Mouse (Mus musculus) cerebral cortex, adult 2 months (tissue): ENCODE results near the gene Kcnj6.

ENCODE experiments used
- WGBS: fragments of 180-500 bp; shearing (Covaris S2); methylation state at CpG from one replicate; pipeline ENCODE4 v1.1.7; 2018; 5-methylcytosine and 5-hydroxymethylcytosine counted together

Kcnj6 gene

DNA sequence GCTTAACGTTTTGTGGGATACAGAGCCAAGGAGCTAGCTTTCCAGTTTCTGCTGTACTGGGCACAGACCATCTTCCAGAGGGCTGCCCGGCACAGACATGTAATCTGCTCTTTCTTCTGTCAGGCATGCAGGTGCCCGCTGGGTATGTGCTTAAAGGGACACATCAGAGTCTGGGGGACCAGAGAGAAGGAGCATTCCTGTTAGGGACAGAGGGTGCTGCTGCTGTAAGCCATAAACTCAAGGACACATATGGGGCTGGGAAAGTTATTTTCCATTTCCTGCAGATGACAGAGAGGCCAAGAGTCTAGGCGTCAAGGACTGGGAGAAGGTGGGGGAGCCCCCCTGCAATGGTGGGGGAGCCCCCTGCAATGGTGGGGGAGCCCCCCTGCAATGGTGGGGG lies 278.0 kb downstream of the Kcnj6 start:
- WGBS: 61% methylated on average over 4 of the region's 4 CpGs

DNA sequence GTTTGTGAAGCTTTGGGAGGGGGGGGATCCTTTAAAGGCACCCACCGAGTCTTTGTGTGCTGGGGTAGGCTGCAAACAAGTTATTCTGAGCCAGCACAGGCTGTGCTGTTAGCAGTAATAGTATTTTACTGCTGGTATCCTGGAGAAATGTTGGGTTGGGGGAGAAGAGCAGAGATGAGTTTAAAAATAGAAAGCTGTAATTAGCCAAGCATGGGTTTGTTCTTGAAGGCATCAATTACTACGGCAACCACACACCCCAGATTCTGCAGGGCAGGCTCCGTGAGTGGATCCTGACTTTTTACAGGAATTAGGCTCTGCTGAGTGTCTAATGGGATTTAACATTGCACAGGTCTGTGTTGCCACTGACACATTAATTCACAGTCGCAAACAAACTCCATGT lies 278.6 kb downstream of the Kcnj6 start:
- whole genome bisulfite sequencing: 38% methylated on average over 4 of the region's 4 CpGs

DNA sequence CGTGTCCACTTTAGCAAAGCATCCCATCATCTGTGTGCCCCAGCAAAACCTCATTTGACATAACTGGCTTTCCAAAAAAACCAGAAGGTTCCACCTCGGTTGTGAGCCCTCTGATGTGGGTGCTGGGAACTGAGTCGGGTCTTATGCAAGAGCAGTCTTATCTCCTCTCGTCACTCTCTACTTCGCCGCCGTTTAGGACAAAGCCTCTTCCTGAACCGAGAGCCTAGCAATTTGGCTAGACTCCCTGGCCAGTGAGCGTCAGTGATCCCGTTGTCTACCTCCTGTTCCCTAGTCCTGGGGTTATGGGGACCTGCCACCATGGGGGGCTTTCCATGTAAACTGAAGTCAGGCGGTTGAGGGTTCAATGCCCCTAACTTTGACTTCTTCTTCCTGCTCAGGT lies 280.4 kb downstream of the Kcnj6 start:
- WGBS: 94% methylated on average over 11 of the region's 11 CpGs

DNA sequence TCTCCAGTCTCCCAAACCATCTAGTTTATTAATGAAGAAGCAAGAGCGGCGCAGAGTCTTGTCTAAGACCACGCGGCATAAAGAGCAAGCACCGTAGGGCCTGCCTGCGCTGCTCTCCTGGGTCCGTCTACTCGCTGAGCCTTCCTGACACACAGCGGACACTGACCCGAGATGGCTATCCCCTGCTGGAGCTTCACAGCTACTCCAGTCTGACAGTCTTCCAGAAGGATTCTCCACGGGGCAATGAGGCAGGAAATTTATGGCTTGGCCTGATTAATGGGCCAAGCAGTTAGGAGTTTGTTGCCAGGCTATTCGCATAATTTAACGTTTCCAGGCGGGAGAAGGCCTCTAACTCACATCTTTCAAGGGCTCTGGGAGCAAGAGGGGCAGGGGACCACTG lies 283.0 kb downstream of the Kcnj6 start:
- WGBS: 80% methylated on average over 14 of the region's 14 CpGs

DNA sequence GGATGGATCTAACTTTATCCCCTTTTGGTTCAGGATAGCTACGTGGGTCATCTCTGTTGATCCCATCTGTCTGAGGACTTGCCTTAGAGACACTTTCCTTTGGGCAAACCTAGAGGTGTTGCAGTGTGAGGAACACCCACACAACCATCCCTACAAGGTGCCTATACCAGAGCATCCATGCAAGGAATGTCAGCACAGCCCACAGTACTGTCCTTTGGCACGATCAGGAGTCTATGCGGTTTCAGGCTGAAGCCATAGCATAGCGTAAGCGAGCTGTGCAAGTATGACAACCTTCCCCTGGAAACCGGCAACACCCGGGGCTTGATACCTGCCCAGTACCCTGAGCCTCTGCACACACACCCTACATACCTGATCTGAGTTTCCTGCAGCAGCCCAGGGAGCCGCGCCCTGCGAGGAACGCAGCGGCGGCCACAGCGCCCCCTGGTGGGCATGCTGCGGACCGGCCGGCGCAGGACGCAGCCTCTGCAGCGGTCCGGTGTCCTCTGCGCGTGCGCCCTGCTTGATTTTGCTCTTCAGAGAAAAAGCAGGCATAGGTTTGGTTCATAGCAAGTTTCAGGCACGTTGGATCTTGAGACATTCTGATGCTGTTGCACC lies 283.9 kb downstream of the Kcnj6 start:
- 4% methylated on average over 25 of the region's 25 CpGs for WGBS

DNA sequence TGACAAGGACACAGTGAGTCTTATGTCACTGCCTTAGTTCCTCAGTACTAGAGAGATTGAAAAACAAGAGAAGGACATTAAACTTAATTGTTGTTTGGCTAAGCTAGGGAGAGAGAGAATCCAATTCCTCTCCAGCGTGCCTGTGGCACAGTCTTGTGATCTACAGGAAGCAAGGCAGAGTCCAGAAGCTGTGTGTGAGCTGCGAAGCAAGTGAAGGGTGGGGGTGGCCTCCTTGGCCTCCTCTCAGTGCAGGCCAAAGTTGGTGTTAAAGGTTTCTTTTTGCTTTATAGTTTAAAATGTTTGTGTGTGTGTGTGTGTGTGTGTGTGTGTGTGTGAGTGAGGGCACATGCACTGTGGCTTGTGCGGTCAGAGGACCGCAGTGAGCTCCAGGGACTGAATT lies 295.5 kb downstream of the Kcnj6 start:
- WGBS: 84% methylated on average over 4 of the region's 4 CpGs

DNA sequence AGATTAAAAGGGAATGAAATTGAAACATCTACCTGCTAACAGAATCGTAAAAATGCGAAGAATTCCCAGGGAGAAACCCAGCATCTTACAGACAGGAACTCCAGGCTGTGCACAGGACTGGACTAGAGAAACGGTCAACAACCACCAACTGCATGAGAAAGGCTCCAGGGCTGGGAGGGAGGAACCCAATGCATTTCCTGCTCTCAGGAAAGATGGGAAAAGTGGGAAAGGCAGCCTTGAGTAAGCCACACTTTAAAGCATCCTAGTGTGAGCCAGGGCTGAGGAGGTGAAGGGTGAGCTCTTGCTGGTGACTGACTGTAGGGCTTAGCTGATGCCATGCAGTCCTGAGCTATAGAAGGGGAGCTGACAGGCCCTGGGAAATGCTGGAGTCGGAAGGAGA lies 296.4 kb downstream of the Kcnj6 start:
- 83% methylated on average over 4 of the region's 4 CpGs for WGBS
